Mouse (Mus musculus): Measurements from ENCODE around the gene Zfp710. TPM values are rescaled to one million over a fixed set of nuclear protein-coding genes. Genes with fewer than 3 reads are reported as not detected.

Zfp710 gene
- polyA plus RNA-seq, 1 experiment, result 45.3 TPM

DNA sequence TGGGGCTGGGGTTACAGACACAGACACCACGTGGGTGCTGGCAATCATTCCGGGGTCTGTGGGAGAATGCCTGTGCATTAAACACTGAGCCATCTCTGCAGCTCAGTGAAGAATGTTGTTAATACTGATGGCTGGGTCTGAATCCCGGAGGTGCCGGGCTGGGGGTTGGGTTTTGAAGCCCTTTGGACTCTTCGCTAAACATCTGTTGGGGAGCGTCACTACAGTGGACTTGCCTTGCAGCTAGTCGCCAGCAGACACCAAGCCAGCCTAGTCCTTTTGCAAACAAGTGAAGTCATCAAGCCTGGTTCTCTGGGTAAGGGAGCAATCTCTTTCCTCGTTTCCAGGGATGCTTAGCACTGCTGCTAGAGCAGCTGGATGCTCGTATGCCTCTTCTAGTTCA lies 63.6 kb downstream of the Zfp710 start:
- Histone ChIP-seq H3K27me3 (ENCODE audit: control insufficient read depth, insufficient read depth, low read length) (no peaks in the 10 kb centered on the region), H3K4me1 (ENCODE audit: control insufficient read depth, insufficient read depth, insufficient read length) (peaks cover 22% of the 10 kb centered on the region; the same call in 1 of the 2 replicates), H3K4me3 (ENCODE audit: extremely low read depth, insufficient read depth, insufficient read length) (no peak overlapping the region), H3K27ac (ENCODE audit: insufficient read depth, low read length) (no peak overlapping the region), H3K36me3 (ENCODE audit: control insufficient read depth, insufficient read depth, low read length) (peaks cover 27% of the 10 kb centered on the region)
- WGBS, result 90% methylated on average over 9 of the region's 9 CpGs
- DNase-seq (ENCODE audit: low read depth in 1 of 2, low spot score in 2 of 2), result no peak
- TF ChIP-seq CTCF (IDR thresholded peaks at IDR 0.05; ENCODE audit: extremely low read depth, insufficient read depth, insufficient read length, insufficient replicate concordance), result no peak

DNA sequence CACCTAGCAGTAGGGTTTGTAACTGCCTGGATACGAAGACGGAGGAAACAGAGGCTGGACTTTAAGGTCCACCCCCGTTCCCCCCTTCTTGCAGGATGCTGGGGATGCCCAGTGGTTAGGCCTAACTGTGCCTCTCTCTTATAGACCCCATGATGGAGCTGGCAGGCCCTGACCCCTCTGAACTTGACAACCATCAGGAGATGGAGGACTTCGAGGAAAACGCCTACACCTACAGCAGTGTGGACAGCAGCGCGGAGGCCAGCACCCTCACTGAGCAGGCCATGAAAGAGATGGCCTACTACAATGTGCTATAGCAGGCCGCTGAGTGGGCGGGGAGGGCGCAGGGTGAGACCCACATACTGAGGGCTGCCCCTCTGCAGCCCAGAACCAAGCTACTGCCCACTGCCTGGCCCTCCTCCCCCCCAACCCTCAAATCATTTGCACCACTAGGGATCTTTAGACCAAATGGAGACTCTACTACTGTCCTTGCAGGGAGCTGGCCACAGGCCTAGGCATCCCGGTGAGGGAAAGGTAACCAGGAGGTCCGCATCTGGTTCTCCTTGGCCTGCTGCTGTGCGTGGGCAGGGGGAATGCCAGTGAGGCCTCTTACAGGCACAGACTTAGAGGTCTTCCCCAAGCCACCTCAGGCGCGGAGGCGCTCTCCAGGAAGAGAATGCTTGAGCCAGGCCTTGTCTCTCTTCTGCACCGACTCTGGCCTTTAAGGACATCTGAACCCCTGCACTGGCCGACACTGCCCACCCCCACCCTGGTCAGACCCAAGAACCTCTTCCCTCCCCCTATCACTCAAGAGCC lies 65.8 kb downstream of the Zfp710 start:
- WGBS, result 88% methylated on average over 18 of the region's 18 CpGs
- Histone ChIP-seq H3K27me3 (ENCODE audit: control insufficient read depth, insufficient read depth, low read length) (no peaks in the 10 kb centered on the region), H3K36me3 (ENCODE audit: control insufficient read depth, insufficient read depth, low read length) (peaks cover 27% of the 10 kb centered on the region), H3K4me1 (ENCODE audit: control insufficient read depth, insufficient read depth, insufficient read length) (peaks cover 25% of the 10 kb centered on the region; the same call in 1 of the 2 replicates), H3K27ac (ENCODE audit: insufficient read depth, low read length) (peak overlapping the region; percentile 80), H3K4me3 (ENCODE audit: extremely low read depth, insufficient read depth, insufficient read length) (no peak overlapping the region)
- TF ChIP-seq POLR2A (IDR thresholded peaks at IDR 0.05; ENCODE audit: low read depth, low read length) (no peak), CTCF (IDR thresholded peaks at IDR 0.05; ENCODE audit: extremely low read depth, insufficient read depth, insufficient read length, insufficient replicate concordance) (no peak)
- no peak for DNase-seq (ENCODE audit: low read depth in 1 of 2, low spot score in 2 of 2)

DNA sequence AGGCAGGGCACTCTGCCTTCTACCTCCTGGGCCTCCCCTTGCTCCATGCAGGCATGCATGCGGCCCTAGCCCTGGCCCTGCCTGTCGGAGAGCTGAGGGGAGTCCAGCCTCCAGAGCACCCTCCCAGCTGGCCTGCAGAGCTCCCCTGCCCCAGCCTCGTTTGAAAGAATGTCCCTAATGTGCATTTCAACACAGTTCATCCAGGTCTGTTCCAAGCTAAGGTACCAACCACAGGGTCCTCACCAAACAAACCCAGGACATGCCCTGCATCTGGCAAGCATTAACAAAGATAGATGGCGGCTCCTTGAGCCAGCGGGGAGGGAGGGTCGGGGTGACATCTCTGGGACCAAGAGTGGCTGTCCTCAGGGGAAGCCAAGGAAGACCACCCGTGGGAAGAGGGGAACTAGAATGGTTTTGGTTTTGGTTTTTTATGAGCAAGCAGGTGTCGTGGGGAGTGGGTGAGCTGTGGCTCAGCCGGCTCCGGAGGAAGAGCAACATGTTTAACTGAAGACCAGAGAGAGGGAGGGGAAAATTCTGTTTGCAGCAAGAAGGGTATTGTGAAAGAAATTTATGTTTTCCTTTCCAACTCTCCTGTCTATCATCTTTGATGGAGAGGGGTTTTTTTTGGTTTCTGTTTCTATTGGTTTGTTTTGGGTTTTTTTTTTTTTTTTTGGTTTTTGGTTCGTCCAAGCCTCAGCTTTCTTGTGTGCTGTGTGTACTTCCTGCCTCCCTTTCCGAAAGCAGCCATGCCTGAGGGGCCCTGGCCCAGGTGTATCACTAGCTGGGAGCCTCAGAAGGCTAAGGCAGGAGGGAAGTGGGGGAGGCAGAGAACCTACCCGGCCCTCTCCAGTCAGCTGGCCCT lies 66.6 kb downstream of the Zfp710 start:
- Histone ChIP-seq H3K36me3 (ENCODE audit: control insufficient read depth, insufficient read depth, low read length) (peaks cover 26% of the 10 kb centered on the region), H3K27ac (ENCODE audit: insufficient read depth, low read length) (peak overlapping the region; percentile 86), H3K27me3 (ENCODE audit: control insufficient read depth, insufficient read depth, low read length) (no peaks in the 10 kb centered on the region), H3K4me3 (ENCODE audit: extremely low read depth, insufficient read depth, insufficient read length) (peak overlapping the region; percentile 18; the same call in 1 of the 2 replicates), H3K4me1 (ENCODE audit: control insufficient read depth, insufficient read depth, insufficient read length) (peaks cover 25% of the 10 kb centered on the region; the same call in 1 of the 2 replicates)
- peak; percentile 44 to 49 for DNase-seq (ENCODE audit: low read depth in 1 of 2, low spot score in 2 of 2)
- TF ChIP-seq CTCF (IDR thresholded peaks at IDR 0.05; ENCODE audit: extremely low read depth, insufficient read depth, insufficient read length, insufficient replicate concordance) (no peak), POLR2A (IDR thresholded peaks at IDR 0.05; ENCODE audit: low read depth, low read length) (no peak)
- whole genome bisulfite sequencing, result 24% methylated on average over 13 of the region's 13 CpGs

DNA sequence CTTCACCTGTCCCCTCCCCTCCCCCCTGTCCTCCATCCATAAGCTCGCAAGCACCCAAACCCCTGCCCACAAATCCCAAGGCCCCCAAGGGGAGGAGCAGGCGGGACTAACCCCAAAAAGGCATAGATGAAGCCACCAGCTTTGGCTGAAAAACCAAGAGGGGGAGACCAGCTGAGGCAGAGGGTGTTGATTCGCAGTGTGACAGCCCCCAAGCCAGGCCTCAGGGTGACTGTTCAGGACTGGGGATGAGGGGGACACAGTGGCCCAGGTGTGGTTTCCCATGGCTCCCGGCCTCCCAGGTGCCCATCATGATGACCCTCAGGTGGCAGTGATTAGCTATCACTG lies 67.2 kb downstream of the Zfp710 start:
- DNase-seq (ENCODE audit: low read depth in 1 of 2, low spot score in 2 of 2), result no peak
- Histone ChIP-seq H3K27ac (ENCODE audit: insufficient read depth, low read length) (peak overlapping the region; percentile 86), H3K4me3 (ENCODE audit: extremely low read depth, insufficient read depth, insufficient read length) (no peak overlapping the region), H3K4me1 (ENCODE audit: control insufficient read depth, insufficient read depth, insufficient read length) (peaks cover 25% of the 10 kb centered on the region; the same call in 1 of the 2 replicates), H3K36me3 (ENCODE audit: control insufficient read depth, insufficient read depth, low read length) (peaks cover 20% of the 10 kb centered on the region), H3K27me3 (ENCODE audit: control insufficient read depth, insufficient read depth, low read length) (no peaks in the 10 kb centered on the region)
- TF ChIP-seq CTCF (IDR thresholded peaks at IDR 0.05; ENCODE audit: extremely low read depth, insufficient read depth, insufficient read length, insufficient replicate concordance) (no peak), POLR2A (IDR thresholded peaks at IDR 0.05; ENCODE audit: low read depth, low read length) (no peak)
- WGBS, result 22% methylated on average over 4 of the region's 4 CpGs

DNA sequence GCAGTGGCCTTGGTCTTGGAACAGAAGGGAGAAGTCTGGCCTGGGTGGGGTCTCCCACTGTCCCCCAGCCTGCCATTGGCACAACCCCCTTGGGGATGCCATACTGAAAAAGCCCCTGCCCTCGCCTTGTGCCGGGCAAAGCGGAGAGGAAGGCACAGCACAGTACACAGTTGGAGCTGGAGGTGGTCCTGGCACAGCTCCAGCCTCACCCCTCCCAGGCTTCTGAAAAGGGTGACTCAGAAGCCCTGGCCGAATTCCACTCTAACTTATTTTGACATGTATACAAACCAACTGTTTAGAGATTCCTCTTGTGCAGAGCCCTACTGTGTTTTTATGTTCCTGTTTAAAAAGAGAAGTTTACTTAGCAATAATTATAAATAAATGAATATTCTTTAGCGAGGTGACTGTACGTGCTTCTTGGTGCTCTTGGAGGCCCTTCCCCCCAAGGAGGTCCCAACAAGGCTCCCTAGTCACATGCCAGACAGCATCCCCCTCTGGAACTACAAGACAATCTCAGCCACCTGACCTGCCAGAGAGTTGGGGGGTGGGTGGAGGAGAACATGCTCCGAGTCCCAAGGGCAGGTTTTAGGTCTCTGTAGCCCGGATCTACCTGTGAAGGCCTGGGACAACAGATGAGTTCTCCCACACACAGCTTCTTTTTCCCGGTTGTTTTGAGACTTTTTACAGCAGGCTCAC lies 67.9 kb downstream of the Zfp710 start:
- Histone ChIP-seq H3K4me3 (ENCODE audit: extremely low read depth, insufficient read depth, insufficient read length) (no peak overlapping the region), H3K4me1 (ENCODE audit: control insufficient read depth, insufficient read depth, insufficient read length) (peaks cover 25% of the 10 kb centered on the region; the same call in 1 of the 2 replicates), H3K36me3 (ENCODE audit: control insufficient read depth, insufficient read depth, low read length) (peaks cover 17% of the 10 kb centered on the region), H3K27me3 (ENCODE audit: control insufficient read depth, insufficient read depth, low read length) (no peaks in the 10 kb centered on the region), H3K27ac (ENCODE audit: insufficient read depth, low read length) (peak overlapping the region; percentile 86)
- whole genome bisulfite sequencing, result 77% methylated on average over 9 of the region's 9 CpGs
- no peak for DNase-seq (ENCODE audit: low read depth in 1 of 2, low spot score in 2 of 2)
- TF ChIP-seq CTCF (IDR thresholded peaks at IDR 0.05; ENCODE audit: extremely low read depth, insufficient read depth, insufficient read length, insufficient replicate concordance) (no peak), POLR2A (IDR thresholded peaks at IDR 0.05; ENCODE audit: low read depth, low read length) (no peak)

DNA sequence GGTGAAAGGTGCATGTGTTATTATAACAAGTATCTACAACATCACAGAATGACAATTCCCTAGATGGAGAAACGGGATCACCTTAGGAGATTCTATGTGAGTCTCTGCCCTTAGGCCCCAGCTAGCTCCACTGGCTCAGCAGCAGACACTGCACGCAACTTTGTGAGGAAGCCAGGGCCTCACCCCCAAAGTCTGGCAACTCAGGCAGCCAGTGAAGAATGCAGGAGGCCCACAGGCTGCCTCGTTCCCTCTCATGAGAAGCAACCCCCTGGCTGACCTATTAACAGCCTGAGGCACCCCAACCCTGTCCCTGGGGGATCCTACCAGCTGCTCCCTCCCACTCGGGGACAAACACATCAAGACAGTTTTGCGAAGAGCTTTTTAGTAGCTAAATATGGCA lies 69.9 kb downstream of the Zfp710 start:
- WGBS, result 63% methylated on average over 5 of the region's 5 CpGs
- no peak for TF ChIP-seq CTCF (IDR thresholded peaks at IDR 0.05; ENCODE audit: extremely low read depth, insufficient read depth, insufficient read length, insufficient replicate concordance)
- TF ChIP-seq POLR2A (IDR thresholded peaks at IDR 0.05; ENCODE audit: low read depth, low read length), result no peak
- H3K4me3 ChIP-seq (ENCODE audit: extremely low read depth, insufficient read depth, insufficient read length), result no peak overlapping the region
- DNase-seq (ENCODE audit: low read depth in 1 of 2, low spot score in 2 of 2), result no peak
- peaks cover 25% of the 10 kb centered on the region; the same call in 1 of the 2 replicates for H3K4me1 ChIP-seq (ENCODE audit: control insufficient read depth, insufficient read depth, insufficient read length)
- no peaks in the 10 kb centered on the region for H3K27me3 ChIP-seq (ENCODE audit: control insufficient read depth, insufficient read depth, low read length)
- peaks cover 20% of the 10 kb centered on the region for H3K36me3 ChIP-seq (ENCODE audit: control insufficient read depth, insufficient read depth, low read length)
- H3K27ac ChIP-seq (ENCODE audit: insufficient read depth, low read length), result no peak overlapping the region
